Mouse (Mus musculus): ENCODE measurements at regions not wholly inside any gene's neighbourhood (a gene's known extent, or its start where the extent isn't known, plus 50 kb on each side); places are given as distances from the start of the nearest gene placed in this dataset.

- no peak for DNase-seq (ENCODE audit: low spot score in 2 of 2)
Observed at GRCm38 (mm10) chr1:69746575-69747290, 59.7 kb upstream of the Ikzf2 start.

GRCm38 (mm10) chr1:69752724-69753123 is 65.7 kb upstream of the Ikzf2 start:
- DNase-seq (ENCODE audit: low spot score in 2 of 2): no peak

GRCm38 (mm10) chr1:69757702-69758101 is 69.1 kb upstream of the Spag16 start:
- DNase-seq (ENCODE audit: low spot score in 2 of 2): no peak

GRCm38 (mm10) chr1:69759544-69759943 is 67.2 kb upstream of the Spag16 start:
- peak; percentile 19 to 23 for DNase-seq (ENCODE audit: low spot score in 2 of 2)

- DNase-seq (ENCODE audit: low spot score in 2 of 2): no peak
Observed at GRCm38 (mm10) chr1:69768714-69769113, 58.1 kb upstream of the Spag16 start.

- no peak for DNase-seq (ENCODE audit: low spot score in 2 of 2)
Observed at GRCm38 (mm10) chr1:69770209-69770608, 56.6 kb upstream of the Spag16 start.

GRCm38 (mm10) chr1:69771436-69771835 is 55.3 kb upstream of the Spag16 start:
- no peak for DNase-seq (ENCODE audit: low spot score in 2 of 2)

GRCm38 (mm10) chr1:69775589-69775988 is 51.2 kb upstream of the Spag16 start:
- no peak for DNase-seq (ENCODE audit: low spot score in 2 of 2)

Measured in right cerebral cortex, adult 2 months (tissue).